In genomic region chrX:53432888-53433287, GRCm38 (mm10) we compare ENCODE assay signal across 11 mouse cellular contexts. TPM values are rescaled to one million over a fixed set of nuclear protein-coding genes. Genes with fewer than 3 reads are reported as not detected.
DNase-seq lines count a peak whose midpoint lies in the region; ATAC-seq and TF ChIP-seq lines count a peak whose summit lies in the region.
"Had no signal": no experiment of that assay in that cellular context is flagged by ENCODE, and none has a peak within 500 bp of the region (broad histone marks: within the 10 kb centered on the region; RNA-seq: fewer than 3 reads in every experiment).

No protein-coding gene starts in this region.

- no peak overlapping the region for H3K4me3 ChIP-seq in lung, embryonic 14.5 days (ENCODE audit: low read depth, low read length)
- H3K4me3 ChIP-seq: lung, embryonic 15.5 days had no signal

- no peak overlapping the region for H3K27ac ChIP-seq in lung, embryonic 14.5 days (ENCODE audit: low read depth)
- H3K27ac ChIP-seq: lung, embryonic 15.5 days had no signal

- H3K9me3 ChIP-seq in lung, embryonic 14.5 days (ENCODE audit: low read depth, low read length) = no peaks in the 10 kb centered on the region
- H3K9me3 ChIP-seq: lung, embryonic 15.5 days had no signal

- no peak for ATAC-seq in lung, embryonic 14.5 days (ENCODE audit: insufficient read depth)

- no peaks in the 10 kb centered on the region for H3K27me3 ChIP-seq in lung, embryonic 14.5 days (ENCODE audit: insufficient read depth, low read length)
- H3K27me3 ChIP-seq: lung, embryonic 15.5 days had no signal

- peak; percentile 46 for TF ChIP-seq CTCF in lung, embryonic 14.5 days (IDR thresholded peaks at IDR 0.05; ENCODE audit: low read depth)

- no peaks in the 10 kb centered on the region for H3K4me1 ChIP-seq in lung, embryonic 14.5 days (ENCODE audit: insufficient read depth)
- H3K4me1 ChIP-seq: lung, embryonic 15.5 days had no signal

- H3K9ac ChIP-seq in lung, embryonic 14.5 days = no peak overlapping the region
- H3K9ac ChIP-seq: lung, embryonic 15.5 days had no signal

- H3K4me2 ChIP-seq in lung, embryonic 14.5 days = no peak overlapping the region
- H3K4me2 ChIP-seq: lung, embryonic 15.5 days had no signal

- peak; percentile 2 to 9 for DNase-seq in cerebellum, adult 18-20 months
- no peak for DNase-seq in cerebellum, adult 9-11 months
- DNase-seq in layer of hippocampus, adult 11-12 months (ENCODE audit: low spot score) = peak; percentile 3
- no peak for DNase-seq in layer of hippocampus, postnatal 14 days (ENCODE audit: low spot score in 2 of 2)
- DNase-seq in MEL-GATA-1-ER (ENCODE audit: extremely low read depth, low read depth) = peak; percentile 1
- DNase-seq in lung, embryonic 14.5 days = peak; percentile 48
- no peak for DNase-seq in right cerebral cortex, postnatal 10 days (ENCODE audit: low spot score in 2 of 2)
- no peak for DNase-seq in urinary bladder, postnatal 14 days (ENCODE audit: low spot score)

- H3K36me3 ChIP-seq in lung, embryonic 14.5 days (ENCODE audit: insufficient read depth) = no peaks in the 10 kb centered on the region
- H3K36me3 ChIP-seq: lung, embryonic 15.5 days had no signal

- 68% methylated on average over 1 of the region's 1 CpGs for WGBS in lung, embryonic 14.5 days

RNA-seq across cellular contexts. Expression of gene Etd, which starts 1.8 kb away (rescaled TPM):
- not detected for total RNA-seq in layer of hippocampus, postnatal 14 days (2021)
- polyA plus RNA-seq in lung, embryonic 14.5 days (2014; fragmentation: Nextera tagmentation; extraction: Ambion mirVana) = not detected in 2 replicates
- total RNA-seq: heart, postnatal 14 days had no signal
- polyA plus RNA-seq: lung, embryonic 15.5 days; spleen, adult 2 months had no signal

Comparison
In these comparisons a context has a peak if more than half of its experiments do, and no peak if none do; other contexts are left out.
1. DNase-seq: peak in cerebellum, adult 18-20 months (2 of 2), layer of hippocampus, adult 11-12 months (single experiment), MEL-GATA-1-ER (single experiment) and lung, embryonic 14.5 days (single experiment); none in cerebellum, adult 9-11 months (single experiment), layer of hippocampus, postnatal 14 days (0 of 2), right cerebral cortex, postnatal 10 days (0 of 2) and urinary bladder, postnatal 14 days (single experiment).